Mouse (Mus musculus) forebrain, embryonic 15.5 days (tissue): ENCODE data around the gene Cpt2. TPM values are rescaled to one million over a fixed set of nuclear protein-coding genes. Genes with fewer than 3 reads are reported as not detected.
A peak's percentile ranks its signal among the peaks of the same experiment; 100 is the strongest.

Experiments
- ATAC-seq: fragments of 200-750 bp; cut with Nextera tagmentation; replicated peaks from 2 replicates; pipeline ENCODE4 v1.8.0; 2017; ENCODE audit warnings: mild to moderate bottlenecking, moderate TSS enrichment, moderate library complexity
- H3K27ac ChIP-seq: fragments of 300-500 bp; sonication (generic); replicated peaks from 2 replicates; pipeline ENCODE4 v1.5.1; 2015; ENCODE audit warnings: mild to moderate bottlenecking, inconsistent platforms
- H3K27me3 ChIP-seq: fragments of 300-500 bp; sonication (generic); 2 replicates; pipeline ENCODE4 v1.6.1; 2015; ENCODE audit warnings: inconsistent platforms
- H3K36me3 ChIP-seq: fragments of 300-500 bp; sonication (generic); 2 replicates; pipeline ENCODE4 v1.6.1; 2015; ENCODE audit warnings: mild to moderate bottlenecking, inconsistent platforms
- H3K4me1 ChIP-seq: fragments of 300-500 bp; sonication (generic); 2 replicates; pipeline ENCODE4 v1.6.1; 2015; ENCODE audit warnings: inconsistent platforms
- H3K4me2 ChIP-seq: fragments of 300-500 bp; sonication (generic); replicated peaks from 2 replicates; pipeline ENCODE4 v1.6.1; 2015; ENCODE audit warnings: mild to moderate bottlenecking, inconsistent platforms
- H3K4me3 ChIP-seq: fragments of 300-500 bp; sonication (generic); 2 replicates; pipeline ENCODE4 v1.5.1; 2015; ENCODE audit warnings: mild to moderate bottlenecking, inconsistent platforms
- H3K9ac ChIP-seq: fragments of 300-500 bp; sonication (generic); replicated peaks from 2 replicates; pipeline ENCODE4 v1.6.1; 2015; ENCODE audit warnings: mild to moderate bottlenecking, inconsistent platforms
- H3K9me3 ChIP-seq: fragments of 300-500 bp; sonication (generic); 2 replicates; pipeline ENCODE4 v1.6.1; 2016; ENCODE audit warnings: inconsistent platforms
- WGBS: fragments of 180-500 bp; shearing (Covaris S2); methylation state at CpG from one replicate; pipeline ENCODE4 v1.1.7; 2015; ENCODE audit warnings: mixed read lengths; 5-methylcytosine and 5-hydroxymethylcytosine counted together
- polyA plus RNA-seq: library from polyadenylated mRNA; unstranded; fragments of >200 nt; fragmentation: Nextera tagmentation; extraction: Ambion mirVana; gene quantifications from 2 replicates; pipeline ENCODE4 v1.2.1, GENCODE M21; 2015

Cpt2 gene
- polyA plus RNA-seq, 1 experiment from 2014 or later = 13.2 TPM

GRCm38 (mm10) chr4:107944141-107944540, 20.7 kb upstream of the Cpt2 start:
- 70% methylated on average over 2 of the region's 2 CpGs for WGBS
- H3K9me3 ChIP-seq = no peaks in the 10 kb centered on the region

GRCm38 (mm10) chr4:107942741-107943140, 19.3 kb upstream of the Cpt2 start:
- no peak overlapping the region for H3K4me2 ChIP-seq
- ATAC-seq = no peak
- H3K27ac ChIP-seq = no peak overlapping the region
- no peaks in the 10 kb centered on the region for H3K9me3 ChIP-seq
- no peaks in the 10 kb centered on the region for H3K27me3 ChIP-seq
- no peak overlapping the region for H3K4me3 ChIP-seq
- WGBS = 99% methylated on average over 7 of the region's 7 CpGs
- H3K4me1 ChIP-seq = no peaks in the 10 kb centered on the region
- H3K36me3 ChIP-seq = no peaks in the 10 kb centered on the region
- H3K9ac ChIP-seq = no peak overlapping the region

More at GRCm38 (mm10) chr4:107944141-107944540, 20.7 kb upstream of the Cpt2 start:
- Histone ChIP-seq H3K27ac (no peak overlapping the region), H3K27me3 (no peaks in the 10 kb centered on the region), H3K36me3 (no peaks in the 10 kb centered on the region), H3K9ac (no peak overlapping the region), H3K4me2 (no peak overlapping the region), H3K4me1 (no peaks in the 10 kb centered on the region), H3K4me3 (no peak overlapping the region)
- no peak for ATAC-seq

- no peaks in the 10 kb centered on the region for H3K36me3 ChIP-seq
- H3K4me1 ChIP-seq = 0 out of 2 replicates have a peak, but pooled peaks cover 5% of the 10 kb centered on the region
- H3K4me2 ChIP-seq = no peak overlapping the region
- no peak overlapping the region for H3K4me3 ChIP-seq
- no peak for ATAC-seq
- 64% methylated on average over 2 of the region's 2 CpGs for WGBS
- no peaks in the 10 kb centered on the region for H3K27me3 ChIP-seq
- no peaks in the 10 kb centered on the region for H3K9me3 ChIP-seq
- H3K27ac ChIP-seq = no peak overlapping the region
- H3K9ac ChIP-seq = no peak overlapping the region
Observed at GRCm38 (mm10) chr4:107938124-107938523, 14.7 kb upstream of the Cpt2 start.

DNA sequence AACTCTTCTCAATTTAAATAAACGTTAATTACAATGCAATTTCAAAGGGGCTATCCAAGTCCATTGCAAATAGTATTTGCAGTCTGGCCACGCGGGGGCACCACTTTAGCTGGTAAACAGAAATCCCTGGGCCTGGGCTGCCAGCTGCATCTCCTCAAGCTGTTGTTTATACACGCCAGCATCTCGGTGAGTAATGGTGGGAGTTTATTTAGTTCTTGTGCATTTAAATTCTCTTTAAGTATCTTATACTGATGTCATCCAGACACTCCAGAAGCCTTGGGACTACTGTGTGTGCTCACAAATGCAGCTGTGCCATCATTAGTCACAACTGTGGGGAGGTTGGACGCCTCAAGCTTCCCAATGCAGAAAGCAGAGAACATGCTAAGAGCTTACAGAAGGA, 13.9 kb upstream of the Cpt2 start:
- Histone ChIP-seq H3K4me1 (0 out of 2 replicates have a peak, but pooled peaks cover 5% of the 10 kb centered on the region), H3K36me3 (no peaks in the 10 kb centered on the region), H3K4me2 (no peak overlapping the region), H3K27ac (peak overlapping the region; percentile 25), H3K9ac (no peak overlapping the region), H3K27me3 (no peaks in the 10 kb centered on the region), H3K9me3 (no peaks in the 10 kb centered on the region), H3K4me3 (no peak overlapping the region)
- ATAC-seq = peak; percentile 64; the same call in 1 of the 2 replicates
- 21% methylated on average over 6 of the region's 6 CpGs for WGBS

DNA sequence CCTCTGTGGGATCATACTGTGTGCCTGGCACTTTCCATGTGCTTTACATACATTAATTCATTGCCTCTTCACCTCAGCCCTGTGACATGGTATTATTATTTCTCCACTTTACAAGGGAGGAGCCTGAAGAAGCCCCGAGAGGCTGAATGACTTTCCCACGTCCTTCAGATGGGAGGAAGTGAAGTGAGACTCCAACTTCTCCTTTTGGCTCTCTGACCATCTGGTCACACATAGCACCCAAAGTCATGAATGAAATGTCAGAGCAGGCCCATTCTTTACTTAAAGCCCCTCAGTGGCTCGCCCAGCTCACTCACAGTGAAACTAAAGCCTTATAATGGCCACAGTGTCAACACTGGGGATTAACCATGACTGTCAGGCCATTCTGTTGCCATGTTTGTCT, 11.8 kb upstream of the Cpt2 start:
- ATAC-seq = no peak
- WGBS = 65% methylated on average over 3 of the region's 3 CpGs
- Histone ChIP-seq H3K4me3 (no peak overlapping the region), H3K27ac (no peak overlapping the region), H3K9ac (no peak overlapping the region), H3K4me1 (0 out of 2 replicates have a peak, but pooled peaks cover 5% of the 10 kb centered on the region), H3K27me3 (no peaks in the 10 kb centered on the region), H3K9me3 (no peaks in the 10 kb centered on the region), H3K4me2 (no peak overlapping the region), H3K36me3 (no peaks in the 10 kb centered on the region)

GRCm38 (mm10) chr4:107933239-107933638, 9.8 kb upstream of the Cpt2 start:
- Histone ChIP-seq H3K27me3 (no peaks in the 10 kb centered on the region), H3K4me2 (no peak overlapping the region), H3K4me3 (no peak overlapping the region), H3K36me3 (no peaks in the 10 kb centered on the region), H3K27ac (no peak overlapping the region), H3K9ac (no peak overlapping the region), H3K4me1 (0 out of 2 replicates have a peak, but pooled peaks cover 5% of the 10 kb centered on the region), H3K9me3 (no peaks in the 10 kb centered on the region)
- 82% methylated on average over 8 of the region's 8 CpGs for WGBS
- ATAC-seq = no peak

- no peaks in the 10 kb centered on the region for H3K9me3 ChIP-seq
- H3K4me1 ChIP-seq = no peaks in the 10 kb centered on the region
- H3K4me3 ChIP-seq = no peak overlapping the region
- 78% methylated on average over 3 of the region's 3 CpGs for WGBS
- no peak for ATAC-seq
- no peaks in the 10 kb centered on the region for H3K36me3 ChIP-seq
- no peak overlapping the region for H3K9ac ChIP-seq
- H3K4me2 ChIP-seq = no peak overlapping the region
- no peaks in the 10 kb centered on the region for H3K27me3 ChIP-seq
- no peak overlapping the region for H3K27ac ChIP-seq
Observed at GRCm38 (mm10) chr4:107931453-107931852, 8.0 kb upstream of the Cpt2 start.

GRCm38 (mm10) chr4:107928726-107929125, 5.3 kb upstream of the Cpt2 start:
- H3K4me1 ChIP-seq = peaks cover under 1% of the 10 kb centered on the region; the same call in 1 of the 2 replicates
- no peak overlapping the region for H3K9ac ChIP-seq
- 88% methylated on average over 2 of the region's 2 CpGs for WGBS
- no peak overlapping the region for H3K4me3 ChIP-seq
- ATAC-seq = no peak
- H3K36me3 ChIP-seq = no peaks in the 10 kb centered on the region
- 0 out of 2 replicates have a peak, but pooled peaks cover 4% of the 10 kb centered on the region for H3K27me3 ChIP-seq
- no peak overlapping the region for H3K4me2 ChIP-seq
- no peak overlapping the region for H3K27ac ChIP-seq
- no peaks in the 10 kb centered on the region for H3K9me3 ChIP-seq

DNA sequence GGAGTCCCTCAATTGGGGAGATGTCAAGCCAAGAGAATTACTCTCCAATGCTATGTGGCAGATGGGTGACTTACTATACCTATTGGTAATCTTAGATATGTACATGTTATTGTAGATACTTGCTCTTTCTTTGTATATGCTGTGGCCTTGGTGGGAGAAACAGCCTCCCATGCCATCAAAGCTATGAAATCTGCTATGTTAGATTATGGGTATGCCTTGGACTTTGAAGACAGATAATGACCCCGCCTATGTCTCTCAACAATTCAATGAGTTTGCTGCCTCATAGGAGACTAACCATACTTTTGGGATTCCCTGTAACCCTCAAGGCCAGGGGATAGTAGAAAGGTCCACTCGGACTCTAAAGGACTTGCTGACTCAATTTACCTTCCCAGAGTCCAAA, 4.9 kb upstream of the Cpt2 start:
- 60% methylated on average over 2 of the region's 2 CpGs for WGBS
- H3K4me1 ChIP-seq = peaks cover 5% of the 10 kb centered on the region; the same call in 1 of the 2 replicates

DNA sequence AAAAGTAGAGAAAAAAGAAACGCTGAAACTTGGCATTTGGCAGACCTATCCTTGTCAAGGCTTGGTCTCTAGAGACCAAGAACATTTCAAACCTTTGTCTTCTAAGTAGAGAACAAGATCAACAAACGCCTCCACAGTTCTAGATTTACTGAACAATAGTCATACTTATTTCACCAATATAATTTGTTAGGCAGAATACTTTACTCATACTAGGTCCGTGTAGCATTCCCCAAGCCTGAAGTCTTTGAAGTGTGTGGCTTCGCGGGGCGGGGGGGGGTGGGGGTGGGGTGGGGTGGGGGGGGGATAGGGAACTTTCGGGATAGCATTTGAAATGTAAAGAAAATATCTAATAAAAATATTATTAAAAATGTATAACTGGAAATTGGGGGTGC, 389 bp upstream of the Cpt2 start:
- H3K4me2 ChIP-seq = peak overlapping the region; percentile 87
- H3K9ac ChIP-seq = no peak overlapping the region
- no peak for ATAC-seq
- H3K36me3 ChIP-seq = no peaks in the 10 kb centered on the region
- H3K4me1 ChIP-seq = peaks cover 11% of the 10 kb centered on the region; the same call in 1 of the 2 replicates
- peak overlapping the region; percentile 59 for H3K4me3 ChIP-seq
- H3K27ac ChIP-seq = no peak overlapping the region
- no peaks in the 10 kb centered on the region for H3K9me3 ChIP-seq
- WGBS = 49% methylated on average over 7 of the region's 7 CpGs
- H3K27me3 ChIP-seq = 0 out of 2 replicates have a peak, but pooled peaks cover 4% of the 10 kb centered on the region

More for the DNA sequence above, 4.9 kb upstream of the Cpt2 start:
- no peak overlapping the region for H3K4me2 ChIP-seq
- no peaks in the 10 kb centered on the region for H3K36me3 ChIP-seq
- no peak overlapping the region for H3K27ac ChIP-seq
- no peak overlapping the region for H3K4me3 ChIP-seq
- 0 out of 2 replicates have a peak, but pooled peaks cover 4% of the 10 kb centered on the region for H3K27me3 ChIP-seq
- no peaks in the 10 kb centered on the region for H3K9me3 ChIP-seq
- no peak overlapping the region for H3K9ac ChIP-seq
- ATAC-seq = no peak

DNA sequence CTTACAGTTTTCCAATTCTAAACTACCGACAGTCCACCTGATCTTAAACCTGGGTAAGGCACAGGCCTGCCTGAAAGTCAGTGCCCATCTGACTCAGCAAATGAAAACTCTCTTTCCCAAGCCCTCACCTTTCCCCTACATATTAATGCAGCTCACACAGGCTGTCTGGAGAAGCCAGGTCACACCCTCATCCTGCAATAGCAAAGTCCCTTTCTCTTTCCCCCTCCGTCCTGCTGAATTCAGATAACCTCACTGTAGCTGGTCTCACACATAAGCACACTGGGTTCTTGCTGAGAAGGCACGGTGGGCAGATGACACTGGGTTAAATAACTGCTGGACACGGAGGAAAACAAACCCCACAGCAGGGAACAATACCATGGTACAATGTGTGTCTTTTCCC, 1.5 kb downstream of the Cpt2 start:
- no peak overlapping the region for H3K27ac ChIP-seq
- H3K36me3 ChIP-seq = no peaks in the 10 kb centered on the region
- no peak overlapping the region for H3K9ac ChIP-seq
- no peak for ATAC-seq
- H3K4me1 ChIP-seq = peaks cover 11% of the 10 kb centered on the region; the same call in 1 of the 2 replicates
- no peak overlapping the region for H3K4me2 ChIP-seq
- no peak overlapping the region for H3K4me3 ChIP-seq
- 0 out of 2 replicates have a peak, but pooled peaks cover 4% of the 10 kb centered on the region for H3K27me3 ChIP-seq
- H3K9me3 ChIP-seq = no peaks in the 10 kb centered on the region
- 67% methylated on average over 4 of the region's 4 CpGs for WGBS

GRCm38 (mm10) chr4:107921152-107921695, 2.2 kb downstream of the Cpt2 start:
- Histone ChIP-seq H3K4me2 (no peak overlapping the region), H3K9me3 (no peaks in the 10 kb centered on the region), H3K4me1 (peaks cover 11% of the 10 kb centered on the region; the same call in 1 of the 2 replicates), H3K9ac (no peak overlapping the region), H3K27me3 (0 out of 2 replicates have a peak, but pooled peaks cover 4% of the 10 kb centered on the region), H3K36me3 (no peaks in the 10 kb centered on the region), H3K4me3 (no peak overlapping the region), H3K27ac (no peak overlapping the region)
- no peak for ATAC-seq
- 82% methylated on average over 8 of the region's 8 CpGs for WGBS

DNA sequence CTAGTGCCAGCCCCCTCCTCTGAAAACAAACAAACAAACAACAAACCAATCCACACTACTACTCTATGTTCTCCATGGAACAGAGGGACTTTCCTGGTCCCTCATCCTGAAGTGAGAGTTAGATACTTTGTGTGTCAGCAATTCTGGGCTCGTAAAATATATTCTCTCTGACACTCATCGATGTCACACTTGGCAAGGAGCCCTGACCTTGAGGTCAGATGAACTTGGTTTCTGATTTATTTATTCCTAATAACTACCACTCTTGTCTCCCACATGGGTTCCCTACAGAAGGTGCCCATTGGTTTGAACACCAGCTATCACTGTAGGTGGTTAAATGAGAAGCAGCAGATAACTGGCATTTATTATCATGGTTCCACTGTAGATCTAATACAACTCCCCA, 3.1 kb downstream of the Cpt2 start:
- no peak overlapping the region for H3K4me3 ChIP-seq
- H3K27ac ChIP-seq = no peak overlapping the region
- no peak overlapping the region for H3K4me2 ChIP-seq
- H3K27me3 ChIP-seq = 0 out of 2 replicates have a peak, but pooled peaks cover 4% of the 10 kb centered on the region
- H3K9me3 ChIP-seq = no peaks in the 10 kb centered on the region
- no peaks in the 10 kb centered on the region for H3K36me3 ChIP-seq
- H3K4me1 ChIP-seq = peaks cover 11% of the 10 kb centered on the region; the same call in 1 of the 2 replicates
- WGBS = 90% methylated on average over 2 of the region's 2 CpGs
- ATAC-seq = no peak
- no peak overlapping the region for H3K9ac ChIP-seq
